Mouse (Mus musculus): ENCODE results near the gene Olfr457. TPM values are rescaled to one million over a fixed set of nuclear protein-coding genes. Genes with fewer than 3 reads are reported as not detected.
"Not testable (repeated sequence)": the region's sequence is repeated elsewhere in the genome, so short reads cannot be mapped to it uniquely, and the experiment has no call there.

Olfr457 gene
- not detected for total RNA-seq (2022)

GRCm38 (mm10) chr6:42476235-42476634, at the start of gene Olfr457:
Gene Olfr457, minus strand, starts transcription at chr6:42476335.
- no peak for DNase-seq (ENCODE audit: low spot score in 2 of 2)

- DNase-seq (ENCODE audit: low spot score in 2 of 2), result no peak
These were observed 37.3 kb upstream of the Olfr457 start for GRCm38 (mm10) chr6:42513461-42513860.

GRCm38 (mm10) chr6:42509311-42509710, 33.2 kb upstream of the Olfr457 start:
- DNase-seq (ENCODE audit: low spot score in 2 of 2), result no peak

- DNase-seq (ENCODE audit: low spot score in 2 of 2), result no peak
These were observed 27.3 kb upstream of the Olfr457 start for GRCm38 (mm10) chr6:42503478-42503877.

GRCm38 (mm10) chr6:42489731-42490130, 13.6 kb upstream of the Olfr457 start:
- no peak for DNase-seq (ENCODE audit: low spot score in 2 of 2)

- DNase-seq (ENCODE audit: low spot score in 2 of 2), result no peak
These were observed 11.0 kb upstream of the Olfr457 start, which contains the start of gene Olfr456 for GRCm38 (mm10) chr6:42487114-42487513. Gene Olfr456, minus strand, starts transcription at chr6:42487214.

GRCm38 (mm10) chr6:42484633-42485032, 8.5 kb upstream of the Olfr457 start:
- DNase-seq (ENCODE audit: low spot score in 2 of 2), result no peak

- not testable (repeated sequence) for DNase-seq (ENCODE audit: low spot score in 2 of 2)
These were observed 4.8 kb downstream of the Olfr457 start for GRCm38 (mm10) chr6:42471298-42471697.

GRCm38 (mm10) chr6:42470542-42470941, 5.6 kb downstream of the Olfr457 start:
- DNase-seq (ENCODE audit: low spot score in 2 of 2), result no peak

GRCm38 (mm10) chr6:42465096-42465495, 11.0 kb downstream of the Olfr457 start, which contains the start of gene Olfr458:
Gene Olfr458, minus strand, starts transcription at chr6:42465196.
- no peak for DNase-seq (ENCODE audit: low spot score in 2 of 2)

- DNase-seq (ENCODE audit: low spot score in 2 of 2), result no peak
These were observed 28.8 kb downstream of the Olfr457 start for GRCm38 (mm10) chr6:42447381-42447780.

GRCm38 (mm10) chr6:42444491-42444890, 31.6 kb downstream of the Olfr457 start:
- DNase-seq (ENCODE audit: low spot score in 2 of 2), result no peak

- DNase-seq (ENCODE audit: low spot score in 2 of 2), result no peak
These were observed 34.7 kb downstream of the Olfr457 start for GRCm38 (mm10) chr6:42441395-42441794.

- DNase-seq (ENCODE audit: low spot score in 2 of 2), result no peak
These were observed 40.6 kb downstream of the Olfr457 start for GRCm38 (mm10) chr6:42435490-42435889.

GRCm38 (mm10) chr6:42434446-42434845, 41.7 kb downstream of the Olfr457 start, which contains the start of gene Tas2r126:
Gene Tas2r126, plus strand, starts transcription at chr6:42434535.
- DNase-seq (ENCODE audit: low spot score in 2 of 2), result no peak

- DNase-seq (ENCODE audit: low spot score in 2 of 2), result no peak
These were observed 42.6 kb downstream of the Olfr457 start for GRCm38 (mm10) chr6:42433554-42433953.

- DNase-seq (ENCODE audit: low spot score in 2 of 2), result no peak
These were observed 49.8 kb downstream of the Olfr457 start for GRCm38 (mm10) chr6:42426337-42426736.

- DNase-seq (ENCODE audit: low spot score in 2 of 2), result no peak
These were observed 51.7 kb downstream of the Olfr457 start for GRCm38 (mm10) chr6:42424472-42424871.

- DNase-seq (ENCODE audit: low spot score in 2 of 2), result no peak
These were observed 54.7 kb downstream of the Olfr457 start for GRCm38 (mm10) chr6:42421439-42421838.

- DNase-seq (ENCODE audit: low spot score in 2 of 2), result no peak
These were observed 56.7 kb downstream of the Olfr457 start for GRCm38 (mm10) chr6:42419443-42419842.
